Mouse (Mus musculus) thymus, postnatal 36 days (tissue): Measurements from ENCODE around the gene Rac2.

Experiments used
- DNase-seq, 2 experiments: peaks; one replicate each; pipeline ENCODE4 v3.0.0; 2022; ENCODE audit warnings: mixed read lengths in 2 of 2

The Rac2 gene

GRCm38 (mm10) chr15:78588049-78588448, 15.5 kb upstream of the Rac2 start:
- DNase-seq, result no peak

- DNase-seq, result peak; percentile 80 to 85
These were observed 14.7 kb upstream of the Rac2 start for GRCm38 (mm10) chr15:78587050-78587994.

GRCm38 (mm10) chr15:78585404-78585803, 12.8 kb upstream of the Rac2 start:
- no peak for DNase-seq

- peak in 1 of 2 experiments; percentile 46 for DNase-seq
These were observed 10.8 kb upstream of the Rac2 start for GRCm38 (mm10) chr15:78583352-78583751.

GRCm38 (mm10) chr15:78576284-78576810, 3.8 kb upstream of the Rac2 start:
- DNase-seq, result peak in 1 of 2 experiments; percentile 38

GRCm38 (mm10) chr15:78572270-78572600, 348 bp downstream of the Rac2 start:
- DNase-seq, result peak in 1 of 2 experiments; percentile 49

GRCm38 (mm10) chr15:78571554-78572269, 871 bp downstream of the Rac2 start:
- peak; percentile 85 to 90 for DNase-seq

GRCm38 (mm10) chr15:78570170-78570569, 2.4 kb downstream of the Rac2 start:
- DNase-seq, result peak; percentile 49 to 76

GRCm38 (mm10) chr15:78567608-78568120, 4.9 kb downstream of the Rac2 start:
- DNase-seq, result no peak

- DNase-seq, result peak in 1 of 2 experiments; percentile 51
These were observed 7.7 kb downstream of the Rac2 start for GRCm38 (mm10) chr15:78564764-78565435.

GRCm38 (mm10) chr15:78563937-78564336, 8.6 kb downstream of the Rac2 start:
- DNase-seq, result peak; percentile 74 to 82

- DNase-seq, result no peak
These were observed 9.2 kb downstream of the Rac2 start for GRCm38 (mm10) chr15:78563344-78563743.

- DNase-seq, result no peak
These were observed 13.2 kb downstream of the Rac2 start for GRCm38 (mm10) chr15:78559141-78559979.

GRCm38 (mm10) chr15:78557693-78558535, 14.7 kb downstream of the Rac2 start:
- no peak for DNase-seq

- DNase-seq, result no peak
These were observed 17.9 kb downstream of the Rac2 start for GRCm38 (mm10) chr15:78554545-78555313.

GRCm38 (mm10) chr15:78549189-78549734, 23.3 kb downstream of the Rac2 start:
- DNase-seq, result no peak

GRCm38 (mm10) chr15:78548711-78549110, 23.9 kb downstream of the Rac2 start:
- no peak for DNase-seq

- no peak for DNase-seq
These were observed 24.3 kb downstream of the Rac2 start for GRCm38 (mm10) chr15:78548336-78548665.

- DNase-seq, result peak; percentile 43 to 52
These were observed 24.9 kb downstream of the Rac2 start for GRCm38 (mm10) chr15:78547415-78548335.
